Mouse (Mus musculus) thymus, adult 2 months (tissue): ENCODE results near the gene Pla2g1b. TPM values are rescaled to one million over a fixed set of nuclear protein-coding genes. Genes with fewer than 3 reads are reported as not detected.

ENCODE experiments used
- DNase-seq: peaks from one replicate; pipeline ENCODE4 v3.0.0; 2021
- H3K27ac ChIP-seq: fragments of 200-500 bp; 2 replicates; pipeline ENCODE4 v1.5.1; 2012; ENCODE audit warnings: low read length, control low read depth; ENCODE audit not compliant: control insufficient read depth, insufficient read depth
- H3K27me3 ChIP-seq: fragments of 200-500 bp; 2 replicates; pipeline ENCODE4 v1.6.1; 2012; ENCODE audit warnings: mild to moderate bottlenecking, low read length, moderate library complexity, mixed read lengths; ENCODE audit not compliant: control insufficient read depth, insufficient read depth
- H3K36me3 ChIP-seq: fragments of 200-500 bp; 2 replicates; pipeline ENCODE4 v1.6.1; 2012; ENCODE audit warnings: mild to moderate bottlenecking, low read length, moderate library complexity; ENCODE audit not compliant: control insufficient read depth, insufficient read depth
- H3K4me1 ChIP-seq: fragments of 200-500 bp; replicated peaks from 2 replicates; pipeline ENCODE4 v1.6.1; 2012; ENCODE audit warnings: low read length; ENCODE audit not compliant: control insufficient read depth, insufficient read depth
- H3K4me3 ChIP-seq: fragments of 200-500 bp; 2 replicates; pipeline ENCODE4 v1.5.1; 2012; ENCODE audit warnings: mild to moderate bottlenecking, low read length, control low read depth, moderate library complexity; ENCODE audit not compliant: control insufficient read depth, insufficient read depth
- CTCF ChIP-seq: fragments of 200-500 bp; IDR thresholded peaks from 2 replicates; pipeline ENCODE4 v1.5.1; 2012; ENCODE audit warnings: mild to moderate bottlenecking, control low read depth, low read length, moderate library complexity, borderline replicate concordance; ENCODE audit not compliant: control insufficient read depth, poor library complexity, insufficient read depth; ENCODE audit errors: extremely low read depth
- POLR2A ChIP-seq: fragments of 200-500 bp; IDR thresholded peaks from 2 replicates; pipeline ENCODE4 v1.6.1; 2012; ENCODE audit warnings: mild to moderate bottlenecking, low read length, control low read depth, moderate library complexity; ENCODE audit not compliant: control insufficient read depth, poor library complexity, insufficient read depth; ENCODE audit errors: extremely low read depth
- WGBS: fragments of 180-500 bp; shearing (Covaris S2); methylation state at CpG from one replicate; pipeline ENCODE4 v1.1.7; 2018; 5-methylcytosine and 5-hydroxymethylcytosine counted together
- polyA plus RNA-seq: library from polyadenylated mRNA; depleted of rRNA; stranded (reverse); fragments of >200 nt; gene quantifications from 2 replicates; pipeline ENCODE4 v1.2.3, GENCODE M21; 2012

Pla2g1b gene
- polyA plus RNA-seq, 1 experiment: 1.2 TPM

DNA sequence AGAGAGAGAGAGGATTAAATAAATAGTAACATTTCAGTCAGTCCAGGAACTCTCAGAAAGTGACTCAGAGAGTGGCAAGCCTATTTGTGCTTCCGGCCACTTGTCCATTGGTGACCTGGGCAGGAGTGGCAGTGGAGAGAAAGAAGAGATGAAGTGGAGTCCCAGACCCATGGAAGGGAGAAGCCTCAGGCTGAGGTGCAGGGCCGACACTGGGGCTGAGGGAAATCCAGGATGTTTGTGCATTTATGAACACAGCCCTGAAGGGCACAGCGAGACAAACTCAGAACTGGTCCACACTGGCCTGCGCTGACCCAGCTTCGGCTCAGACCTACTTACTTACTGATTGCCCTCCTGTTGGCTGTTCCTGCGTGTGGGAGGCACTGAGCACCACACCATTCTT, 3.7 kb downstream of the Pla2g1b start:
- Histone ChIP-seq H3K27ac (no peak overlapping the region), H3K27me3 (no peaks in the 10 kb centered on the region), H3K36me3 (no peaks in the 10 kb centered on the region), H3K4me3 (no peak overlapping the region), H3K4me1 (0 out of 2 replicates have a peak, but pooled peaks cover 7% of the 10 kb centered on the region)
- WGBS: 84% methylated on average over 6 of the region's 6 CpGs
- DNase-seq: no peak
- TF ChIP-seq CTCF (no peak), POLR2A (no peak)

DNA sequence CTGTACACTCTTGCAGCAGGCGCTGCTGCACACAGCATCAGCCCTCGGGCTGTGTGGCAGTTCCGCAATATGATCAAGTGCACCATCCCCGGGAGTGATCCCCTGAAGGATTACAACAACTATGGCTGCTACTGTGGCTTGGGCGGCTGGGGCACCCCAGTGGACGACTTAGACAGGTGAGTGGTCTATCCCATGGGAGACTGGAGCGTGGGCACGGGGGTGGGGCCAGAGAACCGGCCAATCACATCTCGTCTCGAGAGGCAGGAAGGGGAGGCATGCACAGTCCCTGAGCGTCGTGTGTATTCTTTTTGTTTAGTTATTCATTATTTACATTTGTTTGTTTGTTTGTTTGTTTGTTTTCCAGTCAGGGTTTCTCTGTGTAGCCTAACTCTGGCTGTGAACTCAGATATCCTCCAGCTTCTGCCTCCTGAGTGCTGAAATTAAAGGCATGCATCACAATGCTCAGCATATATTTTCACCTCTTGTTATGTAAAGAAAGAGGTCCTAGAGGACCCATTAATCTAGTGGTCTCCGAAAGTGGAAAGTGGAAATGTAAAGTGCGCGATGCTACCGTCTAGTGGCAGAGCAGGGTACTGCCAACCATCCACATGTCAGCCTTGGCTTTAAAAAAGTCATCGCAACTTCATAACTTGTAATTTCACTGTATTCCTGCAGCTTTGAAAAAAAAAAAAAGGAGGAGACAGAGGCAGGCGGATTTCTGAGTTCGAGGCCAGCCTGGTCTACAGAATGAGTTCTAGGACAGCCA, 4.9 kb downstream of the Pla2g1b start:
- H3K27me3 ChIP-seq: no peaks in the 10 kb centered on the region
- peak; percentile 67 for DNase-seq
- peaks cover 12% of the 10 kb centered on the region for H3K4me1 ChIP-seq
- no peak overlapping the region for H3K27ac ChIP-seq
- no peaks in the 10 kb centered on the region for H3K36me3 ChIP-seq
- H3K4me3 ChIP-seq: no peak overlapping the region
- 36% methylated on average over 20 of the region's 20 CpGs for WGBS
- TF ChIP-seq POLR2A: no peak
- no peak for TF ChIP-seq CTCF

GRCm38 (mm10) chr5:115473191-115473590, 7.1 kb downstream of the Pla2g1b start:
- no peaks in the 10 kb centered on the region for H3K36me3 ChIP-seq
- H3K27me3 ChIP-seq: no peaks in the 10 kb centered on the region
- DNase-seq: no peak
- 79% methylated on average over 10 of the region's 10 CpGs for WGBS
- no peak overlapping the region for H3K27ac ChIP-seq
- H3K4me1 ChIP-seq: peaks cover 15% of the 10 kb centered on the region
- TF ChIP-seq CTCF (no peak), POLR2A (no peak)
- no peak overlapping the region for H3K4me3 ChIP-seq

- TF ChIP-seq POLR2A (no peak), CTCF (no peak)
- Histone ChIP-seq H3K27me3 (no peaks in the 10 kb centered on the region), H3K27ac (no peak overlapping the region), H3K36me3 (no peaks in the 10 kb centered on the region), H3K4me3 (peak overlapping the region; percentile 49), H3K4me1 (peaks cover 15% of the 10 kb centered on the region)
- 50% methylated on average over 22 of the region's 22 CpGs for WGBS
- no peak for DNase-seq
Observed at GRCm38 (mm10) chr5:115474174-115474828, 8.2 kb downstream of the Pla2g1b start.

DNA sequence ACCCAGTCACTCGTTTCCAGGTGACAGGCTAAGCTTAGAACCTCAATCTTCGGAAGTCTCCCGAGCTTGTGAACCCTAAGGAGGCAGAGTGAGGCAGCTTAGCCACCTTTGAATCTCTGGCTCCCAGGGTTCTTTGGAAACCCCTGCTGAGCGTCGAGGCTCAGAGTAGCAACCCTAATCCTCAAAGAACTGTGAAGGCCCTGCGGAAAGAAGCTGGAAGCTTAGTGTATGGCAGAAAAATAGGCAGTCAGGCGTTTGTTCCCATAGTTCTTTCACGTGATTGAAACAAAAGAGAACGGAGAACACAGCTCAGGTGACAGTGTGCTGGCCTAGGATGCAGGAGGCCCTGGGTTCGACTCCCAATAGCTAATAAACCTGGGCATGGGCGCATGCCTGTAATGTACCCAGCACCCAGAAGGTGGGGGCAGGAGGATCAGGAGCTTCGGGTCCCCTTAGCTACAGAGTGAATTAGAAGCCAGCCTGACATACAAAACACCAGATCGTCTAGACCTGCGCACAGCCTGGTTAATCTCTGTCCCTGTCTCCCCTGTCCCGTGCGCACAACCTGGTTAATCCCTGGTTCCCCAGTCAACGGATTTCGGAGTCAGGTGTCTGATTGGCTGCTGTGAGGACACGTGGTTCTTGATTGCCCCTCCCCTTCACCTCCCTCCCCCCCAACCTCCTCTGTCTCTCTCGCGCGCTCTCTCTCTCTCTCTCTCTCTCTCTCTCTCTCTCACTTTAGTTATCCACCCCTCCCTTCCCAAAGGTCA, 9.5 kb downstream of the Pla2g1b start:
- Histone ChIP-seq H3K27ac (no peak overlapping the region), H3K27me3 (no peaks in the 10 kb centered on the region), H3K36me3 (no peaks in the 10 kb centered on the region), H3K4me1 (peaks cover 15% of the 10 kb centered on the region), H3K4me3 (peak overlapping the region; percentile 27)
- 52% methylated on average over 22 of the region's 22 CpGs for WGBS
- DNase-seq: no peak
- no peak for TF ChIP-seq CTCF
- no peak for TF ChIP-seq POLR2A

DNA sequence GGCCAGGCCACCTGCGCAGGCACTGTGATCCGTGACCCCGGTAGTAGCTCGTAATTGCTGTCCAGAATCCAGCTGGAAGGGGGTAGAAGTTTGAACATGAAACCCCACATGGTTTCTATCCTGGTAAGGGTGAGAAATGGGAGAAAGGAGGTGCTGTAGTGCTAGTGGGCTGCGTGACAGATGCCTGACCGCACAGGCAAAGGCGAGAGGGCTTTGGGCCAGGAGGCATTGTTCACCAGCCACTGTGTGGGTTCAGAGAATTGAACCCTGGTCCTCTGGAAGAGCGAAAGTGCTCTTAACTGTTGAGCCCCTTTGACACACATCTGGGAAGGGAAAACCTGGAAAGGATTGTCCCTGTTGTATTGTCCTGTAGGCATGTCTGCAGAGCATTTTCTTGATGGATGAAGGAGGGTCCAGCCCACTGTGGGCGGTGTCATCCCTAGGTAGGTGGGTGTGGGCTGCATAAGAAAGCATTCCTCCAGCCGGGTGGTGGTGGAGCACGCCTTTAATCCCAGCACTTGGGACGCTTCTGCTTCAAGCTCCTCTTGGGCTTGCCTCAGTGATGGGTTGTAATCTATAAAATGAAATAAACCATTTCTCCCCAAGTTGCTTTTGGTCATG, 10.2 kb downstream of the Pla2g1b start:
- Histone ChIP-seq H3K4me3 (peak overlapping the region; percentile 27; the same call in 1 of the 2 replicates), H3K27me3 (no peaks in the 10 kb centered on the region), H3K36me3 (no peaks in the 10 kb centered on the region), H3K4me1 (peaks cover 15% of the 10 kb centered on the region), H3K27ac (no peak overlapping the region)
- 82% methylated on average over 12 of the region's 12 CpGs for WGBS
- TF ChIP-seq CTCF: no peak
- no peak for TF ChIP-seq POLR2A
- no peak for DNase-seq
